Mouse (Mus musculus) monocyte, adult 59 days (primary cell): ENCODE measurements around the gene Eri3. TPM values are rescaled to one million over a fixed set of nuclear protein-coding genes. Genes with fewer than 3 reads are reported as not detected.

ENCODE experiments used
- total RNA-seq, 2 experiments: library from RNA; stranded (reverse); gene quantifications; one replicate each; pipeline ENCODE4 v1.2.4; 2023

Eri3 gene
- total RNA-seq = 10 to 100 TPM; 46.7 to 54.7 TPM

GRCm38 (mm10) chr4:117550140-117550851 lies at the start of gene Eri3:
Gene Eri3 (plus strand): TSS chr4:117550365.

GRCm38 (mm10) chr4:117681931-117682461 lies 131.8 kb downstream of the Eri3 start, which contains the start of gene Dmap1:
Gene Dmap1 (minus strand): TSS chr4:117682273.

Other genes with a start within 250 kb of the Eri3 start
- gene Rnf220, start 53.3 kb upstream of the Eri3 start, total RNA-seq = 100 to 1,000 TPM; 102 to 105 TPM
- gene Dmap1, start 131.9 kb downstream of the Eri3 start, total RNA-seq = 10 to 100 TPM; 15.3 to 16.3 TPM
- gene Gm12845, start 174.0 kb downstream of the Eri3 start, total RNA-seq = not detected
- gene Klf17, start 215.3 kb downstream of the Eri3 start, total RNA-seq = not detected